Mouse (Mus musculus): Measurements from ENCODE around the gene Grip1. TPM values are rescaled to one million over a fixed set of nuclear protein-coding genes. Genes with fewer than 3 reads are reported as not detected.

Gene Grip1
- total and polyA plus RNA-seq, 3 experiments: 0.31 to 0.45 (median 0.42) TPM

DNA sequence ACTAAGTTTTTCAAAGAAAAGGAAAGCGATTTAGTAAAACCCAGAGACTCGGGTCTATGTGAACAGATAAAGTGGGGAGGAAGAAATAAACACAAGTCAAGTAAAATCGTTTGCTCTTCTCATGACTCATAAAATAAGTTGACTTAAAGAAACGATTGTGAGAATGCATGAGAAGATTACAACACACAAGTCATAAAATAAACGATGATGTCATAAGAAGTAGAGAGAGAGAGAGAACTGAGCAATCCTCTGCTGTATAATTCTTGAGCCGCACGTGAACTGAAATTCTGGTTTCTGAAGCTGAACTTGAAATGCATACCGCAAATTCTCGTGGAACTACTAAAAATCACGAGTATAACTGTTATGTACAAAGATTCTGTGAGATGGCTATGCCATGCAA, 95.1 kb downstream of the Grip1 start:
- no peak for DNase-seq
- WGBS: 66% methylated on average over 10 of the region's 10 CpGs
- Histone ChIP-seq H3K9ac (ENCODE audit: low read depth, low read length) (no peak overlapping the region), H3K4me1 (ENCODE audit: control insufficient read depth, insufficient read depth, low read length) (no peaks in the 10 kb centered on the region; the same call in 1 of the 2 replicates), H3K4me3 (no peak overlapping the region), H3K27ac (no peak overlapping the region), H3K36me3 (ENCODE audit: control insufficient read depth, insufficient read depth, low read length) (no peaks in the 10 kb centered on the region), H3K79me2 (replicated peaks; ENCODE audit: control insufficient read depth, insufficient read depth, low read length) (no peaks in the 10 kb centered on the region), H3K27me3 (ENCODE audit: control insufficient read depth, insufficient read depth, low read length) (no peaks in the 10 kb centered on the region)
- TF ChIP-seq CTCF (IDR thresholded peaks at IDR 0.05): no peak
- no peak for TF ChIP-seq EP300 (IDR thresholded peaks at IDR 0.05; ENCODE audit: insufficient read depth, low read depth, low read length)
- TF ChIP-seq POLR2A (IDR thresholded peaks at IDR 0.05; ENCODE audit: insufficient read depth, low read depth, low read length): no peak
- intact Hi-C loops (cut with DNase I): no loop called here

DNA sequence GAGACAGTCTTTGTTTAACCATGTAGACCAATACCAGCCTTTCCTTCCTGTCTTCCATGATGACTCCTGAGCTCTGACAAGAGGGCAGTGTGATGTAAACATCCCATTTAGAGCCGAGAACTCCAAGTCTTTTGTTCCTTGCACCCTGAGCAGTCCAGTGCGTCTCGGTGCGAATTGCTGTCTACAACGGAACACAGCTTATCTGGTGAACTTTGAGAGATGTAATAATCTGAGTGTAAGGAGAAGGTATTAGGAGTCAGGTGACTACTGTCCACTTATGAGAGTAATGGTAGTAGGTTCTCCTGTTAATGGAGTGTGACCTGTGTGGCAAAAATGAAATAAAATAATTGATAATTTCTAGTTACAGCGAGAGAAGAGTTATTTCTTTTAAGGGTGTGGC, 97.0 kb downstream of the Grip1 start:
- H3K9ac ChIP-seq (ENCODE audit: low read depth, low read length): no peak overlapping the region
- no peaks in the 10 kb centered on the region for H3K27me3 ChIP-seq (ENCODE audit: control insufficient read depth, insufficient read depth, low read length)
- TF ChIP-seq POLR2A (IDR thresholded peaks at IDR 0.05; ENCODE audit: insufficient read depth, low read depth, low read length) (no peak), EP300 (IDR thresholded peaks at IDR 0.05; ENCODE audit: insufficient read depth, low read depth, low read length) (no peak), CTCF (IDR thresholded peaks at IDR 0.05) (no peak)
- no peak overlapping the region for H3K27ac ChIP-seq
- WGBS: 61% methylated on average over 6 of the region's 6 CpGs
- H3K4me1 ChIP-seq (ENCODE audit: control insufficient read depth, insufficient read depth, low read length): no peaks in the 10 kb centered on the region; the same call in 1 of the 2 replicates
- no peak overlapping the region for H3K4me3 ChIP-seq
- no peaks in the 10 kb centered on the region for H3K36me3 ChIP-seq (ENCODE audit: control insufficient read depth, insufficient read depth, low read length)
- no peaks in the 10 kb centered on the region for H3K79me2 ChIP-seq (replicated peaks; ENCODE audit: control insufficient read depth, insufficient read depth, low read length)
- DNase-seq: no peak
- intact Hi-C loops (cut with DNase I): no loop called here

DNA sequence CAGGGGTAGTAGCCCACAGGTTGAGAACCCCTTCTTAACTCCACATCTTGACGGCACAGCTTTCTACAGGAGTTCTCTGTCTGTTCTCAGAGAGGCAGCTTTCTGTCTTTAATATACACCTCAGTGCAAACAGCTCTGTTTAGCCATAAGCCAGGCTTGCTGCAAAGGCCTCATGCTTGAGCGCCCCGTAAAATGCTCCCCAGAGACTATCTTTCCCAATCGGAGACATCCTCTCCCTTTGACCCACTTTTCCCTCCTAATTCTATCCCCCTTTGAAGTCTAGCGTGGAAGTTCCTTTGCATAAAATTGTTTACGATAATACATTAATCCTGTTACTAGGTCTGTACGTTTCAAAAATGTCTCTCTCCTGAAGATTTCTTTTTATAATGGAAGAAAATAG, 102.7 kb downstream of the Grip1 start:
- no peaks in the 10 kb centered on the region for H3K27me3 ChIP-seq (ENCODE audit: control insufficient read depth, insufficient read depth, low read length)
- no peaks in the 10 kb centered on the region for H3K79me2 ChIP-seq (replicated peaks; ENCODE audit: control insufficient read depth, insufficient read depth, low read length)
- intact Hi-C loops (cut with DNase I): no loop called here
- no peaks in the 10 kb centered on the region for H3K36me3 ChIP-seq (ENCODE audit: control insufficient read depth, insufficient read depth, low read length)
- H3K4me3 ChIP-seq: no peak overlapping the region
- DNase-seq: no peak
- H3K9ac ChIP-seq (ENCODE audit: low read depth, low read length): no peak overlapping the region
- no peak overlapping the region for H3K27ac ChIP-seq
- no peak for TF ChIP-seq POLR2A (IDR thresholded peaks at IDR 0.05; ENCODE audit: insufficient read depth, low read depth, low read length)
- TF ChIP-seq CTCF (IDR thresholded peaks at IDR 0.05): no peak
- H3K4me1 ChIP-seq (ENCODE audit: control insufficient read depth, insufficient read depth, low read length): no peaks in the 10 kb centered on the region
- 81% methylated on average over 7 of the region's 7 CpGs for WGBS

DNA sequence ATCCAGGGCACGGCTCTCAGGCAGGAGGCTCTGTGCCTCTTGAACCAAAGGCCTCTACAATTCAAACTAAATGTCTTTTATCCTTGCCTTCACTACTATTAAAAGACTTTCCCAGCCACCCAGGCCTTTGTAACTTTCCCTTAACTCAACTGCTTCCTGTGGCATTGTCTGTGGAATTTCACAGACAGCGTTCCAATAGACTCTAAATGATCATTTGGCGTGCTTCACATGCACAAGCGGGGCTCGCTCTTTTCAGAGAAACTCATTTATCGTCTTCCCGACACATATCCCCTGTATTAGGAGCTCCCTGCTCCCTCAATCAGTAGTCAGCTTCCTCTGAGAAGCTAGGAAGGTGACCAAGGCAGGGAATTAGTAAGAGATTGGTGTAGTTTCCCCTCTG, 104.8 kb downstream of the Grip1 start:
- Histone ChIP-seq H3K36me3 (ENCODE audit: control insufficient read depth, insufficient read depth, low read length) (no peaks in the 10 kb centered on the region), H3K27ac (no peak overlapping the region), H3K79me2 (replicated peaks; ENCODE audit: control insufficient read depth, insufficient read depth, low read length) (no peaks in the 10 kb centered on the region), H3K4me1 (ENCODE audit: control insufficient read depth, insufficient read depth, low read length) (no peaks in the 10 kb centered on the region), H3K4me3 (no peak overlapping the region), H3K9ac (ENCODE audit: low read depth, low read length) (no peak overlapping the region), H3K27me3 (ENCODE audit: control insufficient read depth, insufficient read depth, low read length) (no peaks in the 10 kb centered on the region)
- 81% methylated on average over 7 of the region's 7 CpGs for WGBS
- DNase-seq: no peak
- intact Hi-C loops (cut with DNase I): no loop called here
- TF ChIP-seq EP300 (IDR thresholded peaks at IDR 0.05; ENCODE audit: insufficient read depth, low read depth, low read length): no peak
- TF ChIP-seq CTCF (IDR thresholded peaks at IDR 0.05): no peak
- no peak for TF ChIP-seq POLR2A (IDR thresholded peaks at IDR 0.05; ENCODE audit: insufficient read depth, low read depth, low read length)

- Histone ChIP-seq H3K9ac (ENCODE audit: low read depth, low read length) (no peak overlapping the region), H3K27me3 (ENCODE audit: control insufficient read depth, insufficient read depth, low read length) (no peaks in the 10 kb centered on the region), H3K4me3 (no peak overlapping the region), H3K27ac (no peak overlapping the region), H3K36me3 (ENCODE audit: control insufficient read depth, insufficient read depth, low read length) (no peaks in the 10 kb centered on the region), H3K4me1 (ENCODE audit: control insufficient read depth, insufficient read depth, low read length) (no peaks in the 10 kb centered on the region), H3K79me2 (replicated peaks; ENCODE audit: control insufficient read depth, insufficient read depth, low read length) (no peaks in the 10 kb centered on the region)
- DNase-seq: no peak
- WGBS: 95% methylated on average over 7 of the region's 7 CpGs
- intact Hi-C loops (cut with DNase I): no loop called here
- no peak for TF ChIP-seq CTCF (IDR thresholded peaks at IDR 0.05)
- no peak for TF ChIP-seq POLR2A (IDR thresholded peaks at IDR 0.05; ENCODE audit: insufficient read depth, low read depth, low read length)
- TF ChIP-seq EP300 (IDR thresholded peaks at IDR 0.05; ENCODE audit: insufficient read depth, low read depth, low read length): no peak
Observed at GRCm38 (mm10) chr10:119564862-119565261, 111.2 kb downstream of the Grip1 start.

- TF ChIP-seq EP300 (IDR thresholded peaks at IDR 0.05; ENCODE audit: insufficient read depth, low read depth, low read length): no peak
- no peak for TF ChIP-seq POLR2A (IDR thresholded peaks at IDR 0.05; ENCODE audit: insufficient read depth, low read depth, low read length)
- no peak for TF ChIP-seq CTCF (IDR thresholded peaks at IDR 0.05)
- Histone ChIP-seq H3K36me3 (ENCODE audit: control insufficient read depth, insufficient read depth, low read length) (no peaks in the 10 kb centered on the region), H3K9ac (ENCODE audit: low read depth, low read length) (no peak overlapping the region), H3K4me3 (no peak overlapping the region), H3K27me3 (ENCODE audit: control insufficient read depth, insufficient read depth, low read length) (no peaks in the 10 kb centered on the region), H3K4me1 (ENCODE audit: control insufficient read depth, insufficient read depth, low read length) (no peaks in the 10 kb centered on the region), H3K79me2 (replicated peaks; ENCODE audit: control insufficient read depth, insufficient read depth, low read length) (no peaks in the 10 kb centered on the region), H3K27ac (no peak overlapping the region)
- intact Hi-C loops (cut with DNase I): no loop called here
- 63% methylated on average over 9 of the region's 9 CpGs for WGBS
- DNase-seq: no peak
Observed at GRCm38 (mm10) chr10:119573134-119573533, 119.5 kb downstream of the Grip1 start.
